ENCODE assay signal across 9 mouse cellular contexts in genomic region chr16:4659326-4659725, GRCm38 (mm10). TPM values are rescaled to one million over a fixed set of nuclear protein-coding genes. Genes with fewer than 3 reads are reported as not detected.
DNase-seq lines count a peak whose midpoint lies in the region; ATAC-seq and TF ChIP-seq lines count a peak whose summit lies in the region.
"Had no signal": no experiment of that assay in that cellular context is flagged by ENCODE, and none has a peak within 500 bp of the region (broad histone marks: within the 10 kb centered on the region; RNA-seq: fewer than 3 reads in every experiment).

No protein-coding gene starts in this region.

- 12% methylated on average over 2 of the region's 2 CpGs for WGBS in forebrain, embryonic 10.5 days
- 20% methylated on average over 2 of the region's 2 CpGs for WGBS in forebrain, postnatal 0 days
- WGBS in kidney, embryonic 15.5 days, result 19% methylated on average over 2 of the region's 2 CpGs

- TF ChIP-seq POLR2A in testis, adult 2 months (IDR thresholded peaks at IDR 0.05; ENCODE audit: control insufficient read depth, low read depth, low read length), result no peak

- no peak for TF ChIP-seq CTCF in forebrain, postnatal 0 days (IDR thresholded peaks at IDR 0.05; ENCODE audit: low read depth)
- TF ChIP-seq CTCF in testis, adult 2 months (IDR thresholded peaks at IDR 0.05; ENCODE audit: control insufficient read depth, insufficient read depth, insufficient replicate concordance, low read depth, low read length), result no peak

- no peaks in the 10 kb centered on the region for H3K27me3 ChIP-seq in forebrain, embryonic 10.5 days (ENCODE audit: poor library complexity, severe bottlenecking)
- no peaks in the 10 kb centered on the region for H3K27me3 ChIP-seq in forebrain, postnatal 0 days (ENCODE audit: insufficient read depth, low read length)
- no peaks in the 10 kb centered on the region for H3K27me3 ChIP-seq in kidney, embryonic 15.5 days
- no peaks in the 10 kb centered on the region for H3K27me3 ChIP-seq in testis, adult 2 months (ENCODE audit: control insufficient read depth, insufficient read depth, low read length)
- H3K27me3 ChIP-seq: Patski had no signal

- H3K4me3 ChIP-seq in forebrain, embryonic 10.5 days, result peak overlapping the region; percentile 7; the same call in 1 of the 2 replicates
- H3K4me3 ChIP-seq in forebrain, postnatal 0 days (ENCODE audit: low read depth, low read length), result no peak overlapping the region
- H3K4me3 ChIP-seq in kidney, embryonic 15.5 days (replicated peaks), result no peak overlapping the region
- peak overlapping the region; percentile 20 for H3K4me3 ChIP-seq in testis, adult 2 months (ENCODE audit: control insufficient read depth, low read depth, low read length)

- no peak overlapping the region for H3K4me2 ChIP-seq in forebrain, postnatal 0 days (ENCODE audit: low read depth)
- H3K4me2 ChIP-seq in kidney, embryonic 15.5 days, result peak overlapping the region; percentile 40; the same call in 1 of the 2 replicates

- H3K4me1 ChIP-seq in forebrain, embryonic 10.5 days, result peaks cover 50% of the 10 kb centered on the region
- H3K4me1 ChIP-seq in forebrain, postnatal 0 days (ENCODE audit: insufficient read depth), result no peaks in the 10 kb centered on the region
- H3K4me1 ChIP-seq in kidney, embryonic 15.5 days, result peaks cover 47% of the 10 kb centered on the region
- H3K4me1 ChIP-seq in testis, adult 2 months (ENCODE audit: control insufficient read depth, insufficient read depth, low read length), result no peaks in the 10 kb centered on the region

- no peak for DNase-seq in forebrain, embryonic 10.5 days (ENCODE audit: extremely low spot score, low spot score)
- DNase-seq in forebrain, postnatal 0 days, result no peak
- no peak for DNase-seq in kidney, postnatal 14 days
- no peak for DNase-seq in testis, postnatal 14 days (ENCODE audit: low spot score)
- no peak for DNase-seq in embryo, embryonic 11 days
- no peak for DNase-seq in cerebellum, adult 18-20 months

- H3K9ac ChIP-seq in forebrain, postnatal 0 days, result no peak overlapping the region
- H3K9ac ChIP-seq in kidney, embryonic 15.5 days, result no peak overlapping the region

- H3K9me3 ChIP-seq in forebrain, embryonic 10.5 days, result no peaks in the 10 kb centered on the region
- H3K9me3 ChIP-seq in forebrain, postnatal 0 days (ENCODE audit: low read length), result no peaks in the 10 kb centered on the region
- no peaks in the 10 kb centered on the region for H3K9me3 ChIP-seq in kidney, embryonic 15.5 days (replicated peaks)

- H3K36me3 ChIP-seq in forebrain, embryonic 10.5 days (replicated peaks), result peaks cover 37% of the 10 kb centered on the region
- H3K36me3 ChIP-seq in forebrain, postnatal 0 days (ENCODE audit: insufficient read depth), result peaks cover 23% of the 10 kb centered on the region
- peaks cover 25% of the 10 kb centered on the region for H3K36me3 ChIP-seq in kidney, embryonic 15.5 days
- no peaks in the 10 kb centered on the region for H3K36me3 ChIP-seq in testis, adult 2 months (ENCODE audit: control insufficient read depth, insufficient read depth, low read length)

- peak overlapping the region; percentile 86 for H3K27ac ChIP-seq in forebrain, embryonic 10.5 days
- no peak overlapping the region for H3K27ac ChIP-seq in forebrain, postnatal 0 days (ENCODE audit: low read depth, low read length)
- peak overlapping the region; percentile 92 for H3K27ac ChIP-seq in kidney, embryonic 15.5 days
- H3K27ac ChIP-seq in testis, adult 2 months (ENCODE audit: control insufficient read depth, insufficient read depth, low read depth, low read length), result no peak overlapping the region

- ATAC-seq in forebrain, postnatal 0 days, result no peak
- no peak for ATAC-seq in kidney, embryonic 15.5 days (replicated peaks; ENCODE audit: low FRiP score)
- ATAC-seq: Patski had no signal

RNA-seq across cellular contexts. Expression of gene Dnaja3, which starts 19.5 kb away (rescaled TPM):
- 63.7 and 66.3 TPM in 2 replicates for polyA plus RNA-seq in forebrain, embryonic 10.5 days (2016; fragmentation: Nextera tagmentation; extraction: Ambion mirVana)
- 47.2 and 51.5 TPM in 2 replicates for total RNA-seq in forebrain, postnatal 0 days (2014; rRNA removed)
- polyA plus RNA-seq in forebrain, postnatal 0 days (2015; fragmentation: Nextera tagmentation; extraction: Ambion mirVana), result 37.5 and 48.6 TPM in 2 replicates
- 77.7 and 81.4 TPM in 2 replicates for polyA plus RNA-seq in kidney, embryonic 15.5 days (2015; fragmentation: Nextera tagmentation; extraction: Ambion mirVana)
- 26.7 and 28.0 TPM in 2 replicates for polyA plus RNA-seq in testis, adult 2 months (2012; rRNA removed)

RNA-seq across cellular contexts. Expression of gene Vasn, which starts 19.6 kb away (rescaled TPM):
- polyA plus RNA-seq in forebrain, embryonic 10.5 days (2016; fragmentation: Nextera tagmentation; extraction: Ambion mirVana), result 9.2 and 9.3 TPM in 2 replicates
- total RNA-seq in forebrain, postnatal 0 days (2014; rRNA removed), result 5.5 and 6.5 TPM in 2 replicates
- polyA plus RNA-seq in forebrain, postnatal 0 days (2015; fragmentation: Nextera tagmentation; extraction: Ambion mirVana), result 3.0 and 3.6 TPM in 2 replicates
- 22.7 and 23.5 TPM in 2 replicates for polyA plus RNA-seq in kidney, embryonic 15.5 days (2015; fragmentation: Nextera tagmentation; extraction: Ambion mirVana)
- 13.5 and 15.9 TPM in 2 replicates for polyA plus RNA-seq in testis, adult 2 months (2012; rRNA removed)

RNA-seq across cellular contexts. Expression of gene Coro7, which starts 20.3 kb away (rescaled TPM):
- 17.6 and 19.1 TPM in 2 replicates for polyA plus RNA-seq in forebrain, embryonic 10.5 days (2016; fragmentation: Nextera tagmentation; extraction: Ambion mirVana)
- 24.9 and 25.2 TPM in 2 replicates for total RNA-seq in forebrain, postnatal 0 days (2014; rRNA removed)
- polyA plus RNA-seq in forebrain, postnatal 0 days (2015; fragmentation: Nextera tagmentation; extraction: Ambion mirVana), result 23.5 and 29.3 TPM in 2 replicates
- 19.8 and 22.0 TPM in 2 replicates for polyA plus RNA-seq in kidney, embryonic 15.5 days (2015; fragmentation: Nextera tagmentation; extraction: Ambion mirVana)
- polyA plus RNA-seq in testis, adult 2 months (2012; rRNA removed), result 17.2 and 17.4 TPM in 2 replicates

RNA-seq across cellular contexts. Expression of gene Pam16, which starts 34.5 kb away (rescaled TPM):
- polyA plus RNA-seq in forebrain, embryonic 10.5 days (2016; fragmentation: Nextera tagmentation; extraction: Ambion mirVana), result 93.5 and 94.7 TPM in 2 replicates
- 52.2 and 54.5 TPM in 2 replicates for total RNA-seq in forebrain, postnatal 0 days (2014; rRNA removed)
- polyA plus RNA-seq in forebrain, postnatal 0 days (2015; fragmentation: Nextera tagmentation; extraction: Ambion mirVana), result 138 and 161 TPM in 2 replicates
- 90.1 and 92.6 TPM in 2 replicates for polyA plus RNA-seq in kidney, embryonic 15.5 days (2015; fragmentation: Nextera tagmentation; extraction: Ambion mirVana)
- polyA plus RNA-seq in testis, adult 2 months (2012; rRNA removed), result 104 and 114 TPM in 2 replicates

RNA-seq across cellular contexts. Expression of gene Nmral1, which starts 59.8 kb away (rescaled TPM):
- polyA plus RNA-seq in forebrain, embryonic 10.5 days (2016; fragmentation: Nextera tagmentation; extraction: Ambion mirVana), result 243 and 248 TPM in 2 replicates
- 45.7 and 46.1 TPM in 2 replicates for total RNA-seq in forebrain, postnatal 0 days (2014; rRNA removed)
- polyA plus RNA-seq in forebrain, postnatal 0 days (2015; fragmentation: Nextera tagmentation; extraction: Ambion mirVana), result 42.9 and 44.3 TPM in 2 replicates
- 98.2 and 99.8 TPM in 2 replicates for polyA plus RNA-seq in kidney, embryonic 15.5 days (2015; fragmentation: Nextera tagmentation; extraction: Ambion mirVana)
- polyA plus RNA-seq in testis, adult 2 months (2012; rRNA removed), result 1.8 and 2.2 TPM in 2 replicates

Comparison
In these comparisons a context has a peak if more than half of its experiments do, and no peak if none do; other contexts are left out.
1. H3K27ac ChIP-seq: peak in forebrain, embryonic 10.5 days (single experiment) and kidney, embryonic 15.5 days (single experiment); none in forebrain, postnatal 0 days (single experiment) and testis, adult 2 months (single experiment).
2. H3K4me3 ChIP-seq: peak in forebrain, embryonic 10.5 days (single experiment) and testis, adult 2 months (single experiment); none in forebrain, postnatal 0 days (single experiment) and kidney, embryonic 15.5 days (single experiment).